Mouse (Mus musculus): ENCODE data around the gene Ell. TPM values are rescaled to one million over a fixed set of nuclear protein-coding genes. Genes with fewer than 3 reads are reported as not detected.
"Not testable (repeated sequence)": the region's sequence is repeated elsewhere in the genome, so short reads cannot be mapped to it uniquely, and the experiment has no call there.

Gene Ell
- polyA plus RNA-seq, 1 experiment from 2014 or later: 9.5 TPM

DNA sequence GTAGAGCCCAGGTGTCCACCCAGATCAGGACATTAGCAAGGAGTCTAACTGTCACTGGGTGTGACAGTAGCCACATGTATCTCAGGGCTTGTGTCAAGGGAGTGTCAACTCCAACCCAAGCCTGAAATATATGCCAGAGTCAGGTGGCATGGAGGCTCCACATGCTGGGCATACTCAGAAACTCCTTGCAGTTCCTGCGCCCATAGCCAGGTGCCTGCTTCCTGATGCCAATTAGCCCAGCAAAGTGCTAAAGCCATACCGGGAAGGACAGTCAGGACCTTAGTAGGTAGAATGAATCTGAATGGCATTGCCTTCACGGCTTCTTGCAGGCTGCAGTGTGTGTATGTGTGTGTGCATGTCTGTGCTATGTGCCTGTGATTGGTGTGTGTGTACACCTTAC lies 38.0 kb downstream of the Ell start:
- WGBS (ENCODE audit: insufficient replicate concordance): 90% methylated on average over 3 of the region's 3 CpGs

DNA sequence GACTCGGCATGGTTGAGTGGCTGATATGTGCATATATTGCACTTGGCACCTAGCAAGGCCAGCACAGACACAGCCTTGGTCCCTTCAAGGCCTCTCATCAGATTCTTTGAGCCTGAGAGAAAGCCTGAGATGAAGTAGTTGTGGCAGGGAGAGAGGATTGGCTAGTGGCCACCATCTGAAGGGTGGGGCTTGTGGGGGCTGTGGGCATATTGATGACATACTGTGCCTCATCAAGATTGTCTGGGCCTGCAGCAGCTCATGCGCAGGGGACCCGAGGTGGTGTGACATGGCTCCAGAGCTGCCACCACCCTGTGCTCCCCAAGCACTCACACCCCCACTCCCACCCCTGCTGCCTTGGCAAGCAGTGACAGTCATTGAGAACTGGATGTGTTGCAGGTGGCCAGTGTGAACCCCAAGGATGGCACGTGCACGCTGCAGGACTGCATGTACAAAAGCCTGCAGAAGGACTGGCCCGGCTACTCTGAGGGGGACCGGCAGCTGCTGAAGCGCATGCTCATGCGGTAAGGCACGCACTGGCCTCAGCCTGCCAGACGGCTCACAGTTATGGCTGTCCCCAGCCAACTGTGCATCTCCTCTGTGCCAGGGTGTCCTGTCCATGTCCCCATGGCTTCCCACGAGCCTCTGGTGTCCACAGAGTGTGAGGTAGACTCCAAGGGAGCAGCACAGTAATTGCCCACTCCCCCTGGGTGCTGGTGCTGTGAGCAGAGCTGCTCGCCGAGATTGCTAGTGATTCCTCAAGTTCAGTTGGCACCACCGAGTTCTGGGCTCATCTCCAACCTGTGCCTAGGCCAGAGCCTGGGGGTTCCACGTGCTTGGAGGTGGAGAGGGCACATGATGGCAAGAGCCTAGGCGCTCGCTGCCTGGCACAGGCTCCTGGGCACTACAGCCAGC lies 44.5 kb downstream of the Ell start:
- H3K9ac ChIP-seq (replicated peaks): no peak overlapping the region
- no peaks in the 10 kb centered on the region for H3K9me3 ChIP-seq (ENCODE audit: low read length)
- DNase-seq (no peak), ATAC-seq (no peak)
- H3K4me1 ChIP-seq (ENCODE audit: insufficient read depth): no peaks in the 10 kb centered on the region
- H3K4me3 ChIP-seq (ENCODE audit: low read depth, low read length): no peak overlapping the region
- TF ChIP-seq CTCF (IDR thresholded peaks at IDR 0.05; ENCODE audit: low read depth) (no peak), EP300 (IDR thresholded peaks at IDR 0.05; ENCODE audit: low read depth) (no peak)
- WGBS (ENCODE audit: insufficient replicate concordance): 87% methylated on average over 18 of the region's 18 CpGs
- H3K4me2 ChIP-seq (ENCODE audit: low read depth, low read length): no peak overlapping the region
- no peaks in the 10 kb centered on the region for H3K27me3 ChIP-seq (ENCODE audit: insufficient read depth, low read length)
- no peak overlapping the region for H3K27ac ChIP-seq (ENCODE audit: low read depth)
- peaks cover 61% of the 10 kb centered on the region for H3K36me3 ChIP-seq (replicated peaks; ENCODE audit: insufficient read depth, low read length)

More for the DNA sequence above, 38.0 kb downstream of the Ell start:
- no peak for DNase-seq
- no peak overlapping the region for H3K4me3 ChIP-seq (ENCODE audit: low read depth, low read length)
- no peak overlapping the region for H3K27ac ChIP-seq (ENCODE audit: low read depth)
- no peak; the same call in 1 of the 2 replicates for ATAC-seq
- no peak overlapping the region for H3K9ac ChIP-seq (replicated peaks)
- H3K36me3 ChIP-seq (replicated peaks; ENCODE audit: insufficient read depth, low read length): peaks cover 43% of the 10 kb centered on the region
- TF ChIP-seq EP300 (IDR thresholded peaks at IDR 0.05; ENCODE audit: low read depth): no peak
- no peak for TF ChIP-seq CTCF (IDR thresholded peaks at IDR 0.05; ENCODE audit: low read depth)
- peaks cover 9% of the 10 kb centered on the region for H3K4me1 ChIP-seq (ENCODE audit: insufficient read depth)
- no peaks in the 10 kb centered on the region for H3K9me3 ChIP-seq (ENCODE audit: low read length)
- H3K27me3 ChIP-seq (ENCODE audit: insufficient read depth, low read length): no peaks in the 10 kb centered on the region
- H3K4me2 ChIP-seq (ENCODE audit: low read depth, low read length): no peak overlapping the region

DNA sequence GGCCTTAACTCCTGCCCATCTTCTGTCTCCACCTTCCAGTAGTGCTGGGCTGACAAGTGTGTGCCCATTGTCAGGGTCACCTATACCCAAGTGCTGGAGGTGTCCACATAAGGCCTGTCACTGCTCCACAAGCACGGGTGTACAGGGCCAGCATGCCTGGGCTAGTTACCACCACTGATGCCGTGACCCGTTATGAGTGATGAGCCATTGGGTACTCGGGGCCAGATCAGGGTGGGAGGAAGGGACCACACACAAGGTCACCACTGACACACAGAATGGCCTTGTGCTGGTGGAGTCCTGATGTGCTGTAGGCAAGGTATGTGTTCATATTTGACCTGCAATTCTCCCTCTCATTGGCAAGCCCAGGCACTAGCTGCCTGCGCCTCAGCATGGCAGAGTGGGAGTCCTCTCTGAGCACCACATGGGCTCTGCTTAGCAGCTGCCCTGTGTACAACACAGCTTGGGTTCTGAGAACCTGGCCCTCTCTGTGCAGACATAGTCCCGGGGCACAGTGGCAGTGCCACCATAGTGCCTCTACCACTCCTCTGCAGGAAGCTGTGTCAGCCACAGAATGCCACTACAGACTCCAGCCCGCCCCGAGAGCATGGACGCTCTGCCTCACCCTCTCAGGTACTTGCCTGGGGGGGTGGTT lies 45.5 kb downstream of the Ell start:
- peaks cover 64% of the 10 kb centered on the region for H3K36me3 ChIP-seq (replicated peaks; ENCODE audit: insufficient read depth, low read length)
- no peak overlapping the region for H3K27ac ChIP-seq (ENCODE audit: low read depth)
- H3K4me1 ChIP-seq (ENCODE audit: insufficient read depth): no peaks in the 10 kb centered on the region
- ATAC-seq (peak; percentile 22; the same call in 1 of the 2 replicates), DNase-seq (no peak)
- H3K27me3 ChIP-seq (ENCODE audit: insufficient read depth, low read length): no peaks in the 10 kb centered on the region
- H3K9me3 ChIP-seq (ENCODE audit: low read length): no peaks in the 10 kb centered on the region
- H3K4me2 ChIP-seq (ENCODE audit: low read depth, low read length): no peak overlapping the region
- H3K4me3 ChIP-seq (ENCODE audit: low read depth, low read length): no peak overlapping the region
- 89% methylated on average over 9 of the region's 9 CpGs for WGBS (ENCODE audit: insufficient replicate concordance)
- TF ChIP-seq CTCF (IDR thresholded peaks at IDR 0.05; ENCODE audit: low read depth) (no peak), EP300 (IDR thresholded peaks at IDR 0.05; ENCODE audit: low read depth) (no peak)
- H3K9ac ChIP-seq (replicated peaks): no peak overlapping the region

DNA sequence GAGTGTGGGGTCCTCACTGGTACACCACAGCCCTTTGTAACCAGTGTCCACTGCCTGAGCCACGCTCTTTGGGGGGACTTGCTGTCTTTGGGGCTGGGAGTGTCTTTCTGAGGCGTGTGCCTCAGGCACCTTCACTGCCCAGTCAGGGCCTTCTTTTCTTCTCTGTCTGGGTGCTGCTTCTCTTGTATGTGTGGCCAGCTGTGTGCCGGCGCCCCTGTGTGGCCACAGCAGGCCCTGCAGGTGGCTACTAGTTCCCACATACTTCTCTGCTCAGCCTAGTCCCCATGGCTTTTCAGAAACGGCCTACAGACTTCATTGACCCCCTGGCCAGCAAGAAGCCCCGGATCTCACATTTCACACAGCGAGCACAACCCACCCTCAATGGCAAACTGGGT lies 46.0 kb downstream of the Ell start:
- no peaks in the 10 kb centered on the region for H3K4me1 ChIP-seq (ENCODE audit: insufficient read depth)
- no peak overlapping the region for H3K4me2 ChIP-seq (ENCODE audit: low read depth, low read length)
- no peak for TF ChIP-seq EP300 (IDR thresholded peaks at IDR 0.05; ENCODE audit: low read depth)
- peak; percentile 83 for TF ChIP-seq CTCF (IDR thresholded peaks at IDR 0.05; ENCODE audit: low read depth)
- ATAC-seq (peak; percentile 64), DNase-seq (peak; percentile 65)
- H3K9ac ChIP-seq (replicated peaks): no peak overlapping the region
- no peak overlapping the region for H3K27ac ChIP-seq (ENCODE audit: low read depth)
- no peaks in the 10 kb centered on the region for H3K27me3 ChIP-seq (ENCODE audit: insufficient read depth, low read length)
- H3K9me3 ChIP-seq (ENCODE audit: low read length): no peaks in the 10 kb centered on the region
- WGBS (ENCODE audit: insufficient replicate concordance): 43% methylated on average over 7 of the region's 7 CpGs
- H3K4me3 ChIP-seq (ENCODE audit: low read depth, low read length): no peak overlapping the region
- H3K36me3 ChIP-seq (replicated peaks; ENCODE audit: insufficient read depth, low read length): peaks cover 62% of the 10 kb centered on the region

DNA sequence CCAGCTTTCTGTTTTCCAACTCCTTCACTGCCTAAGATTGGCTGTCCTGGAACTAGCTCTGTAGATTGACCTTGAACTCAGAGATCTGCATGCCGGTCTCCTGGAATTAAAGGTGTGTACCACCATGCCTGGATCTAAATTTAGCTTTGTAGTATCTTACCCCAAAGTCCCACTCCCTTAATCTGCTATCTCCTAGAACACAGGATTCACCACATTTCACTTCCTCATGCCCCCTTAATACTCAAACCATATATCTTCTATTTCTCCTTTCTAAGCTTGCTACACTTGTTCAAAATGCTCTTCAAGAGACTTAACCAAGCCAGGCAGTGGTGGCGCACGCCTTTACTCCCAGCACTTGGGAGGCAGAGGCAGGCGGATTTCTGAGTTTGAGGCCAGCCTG lies 48.7 kb downstream of the Ell start:
- H3K27ac ChIP-seq (ENCODE audit: low read depth); H3K4me2 ChIP-seq (ENCODE audit: low read depth, low read length); DNase-seq; H3K4me3 ChIP-seq (ENCODE audit: low read depth, low read length); H3K27me3 ChIP-seq (ENCODE audit: insufficient read depth, low read length); ATAC-seq; H3K9me3 ChIP-seq (ENCODE audit: low read length); H3K4me1 ChIP-seq (ENCODE audit: insufficient read depth); H3K9ac ChIP-seq (replicated peaks): not testable (repeated sequence)
- H3K36me3 ChIP-seq (replicated peaks; ENCODE audit: insufficient read depth, low read length): peaks cover 55% of the 10 kb centered on the region
- 81% methylated on average over 4 of the region's 4 CpGs for WGBS (ENCODE audit: insufficient replicate concordance)

DNA sequence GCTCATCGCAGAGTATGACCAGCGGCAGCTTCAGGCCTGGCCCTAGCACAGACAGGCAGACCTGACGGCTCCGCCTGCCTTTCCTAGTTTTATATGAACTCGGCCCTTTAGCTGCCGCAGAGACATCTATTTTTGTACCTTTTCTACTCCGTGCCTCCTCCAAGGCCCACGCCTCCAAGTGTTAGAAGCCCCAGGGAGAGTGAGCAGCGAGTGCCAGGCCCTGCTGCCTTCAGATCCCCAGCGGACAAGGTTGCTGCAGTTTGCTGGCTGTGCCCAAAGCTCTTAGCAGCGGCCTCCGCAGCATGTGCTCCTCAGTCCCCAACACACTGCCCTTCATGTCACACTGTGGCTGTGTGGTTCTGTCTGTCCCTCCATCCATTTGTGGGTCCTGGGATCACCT lies 52.3 kb downstream of the Ell start:
- WGBS (ENCODE audit: insufficient replicate concordance): 87% methylated on average over 12 of the region's 12 CpGs
- H3K9me3 ChIP-seq (ENCODE audit: low read length): no peaks in the 10 kb centered on the region
- no peak overlapping the region for H3K4me3 ChIP-seq (ENCODE audit: low read depth, low read length)
- no peak overlapping the region for H3K9ac ChIP-seq (replicated peaks)
- H3K27me3 ChIP-seq (ENCODE audit: insufficient read depth, low read length): no peaks in the 10 kb centered on the region
- DNase-seq: no peak
- peaks cover 22% of the 10 kb centered on the region for H3K4me1 ChIP-seq (ENCODE audit: insufficient read depth)
- H3K27ac ChIP-seq (ENCODE audit: low read depth): no peak overlapping the region
- no peak overlapping the region for H3K4me2 ChIP-seq (ENCODE audit: low read depth, low read length)
- no peak for TF ChIP-seq EP300 (IDR thresholded peaks at IDR 0.05; ENCODE audit: low read depth)
- TF ChIP-seq CTCF (IDR thresholded peaks at IDR 0.05; ENCODE audit: low read depth): no peak
- H3K36me3 ChIP-seq (replicated peaks; ENCODE audit: insufficient read depth, low read length): peaks cover 31% of the 10 kb centered on the region
- no peak for ATAC-seq

All from liver, postnatal 0 days (tissue).